Mouse (Mus musculus): ENCODE results near the gene Slamf6. TPM values are rescaled to one million over a fixed set of nuclear protein-coding genes. Genes with fewer than 3 reads are reported as not detected.
A peak's percentile ranks its signal among the peaks of the same experiment; 100 is the strongest.
"Not testable (repeated sequence)": the region's sequence is repeated elsewhere in the genome, so short reads cannot be mapped to it uniquely, and the experiment has no call there.

The Slamf6 gene
- total RNA-seq (2021): under 1 TPM; 0.12 to 0.30 TPM
- long read RNA-seq, experiment 1: 0 reads
- long read RNA-seq, experiment 2, full-length matches to known transcripts: 1 of 1 reads
- long read RNA-seq, experiment 2, partial matches to known transcripts: 0 of 1 reads
- long read RNA-seq, experiment 2, other reads (novel, unspliced or antisense): 0 of 1 reads

DNA sequence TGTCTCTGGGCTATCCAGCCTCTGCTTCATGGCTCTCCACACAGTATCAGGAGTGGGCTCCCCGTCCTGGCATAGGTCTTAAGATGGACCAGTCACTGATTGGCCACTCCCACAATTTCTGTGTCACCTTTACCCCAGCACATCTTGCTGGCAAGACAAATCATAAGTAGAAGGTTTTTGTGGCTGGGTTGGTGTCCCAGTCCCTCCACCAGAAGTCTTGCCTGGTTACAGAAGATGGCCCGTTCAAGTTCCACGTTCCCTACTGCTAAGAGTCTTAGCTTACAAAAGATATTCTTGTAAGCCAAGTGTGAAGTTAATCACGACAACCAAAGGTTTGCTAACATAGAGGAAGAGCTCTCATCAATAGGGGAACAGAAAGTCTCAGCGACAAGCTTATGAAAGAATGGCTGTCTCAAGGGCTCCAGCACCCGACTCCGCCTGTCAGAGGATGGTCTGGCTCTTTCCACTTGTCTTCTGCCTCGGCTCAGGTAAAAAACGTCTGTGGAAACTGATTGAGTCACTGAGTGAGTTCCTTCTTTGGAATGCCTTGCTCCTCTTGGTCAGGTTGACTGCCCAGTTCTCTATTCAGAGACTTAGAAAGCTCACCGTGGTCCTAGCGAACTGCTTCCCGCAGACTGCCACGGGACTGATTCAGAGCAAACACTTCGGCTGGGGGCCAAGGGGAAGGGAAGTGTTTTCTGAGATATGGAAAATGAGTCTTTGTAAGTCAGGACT, at the start of gene Slamf6:
Gene Slamf6 (plus strand): TSS at position 211 of the 735 bp plus-strand sequence.
- DNase-seq (ENCODE audit: low spot score in 2 of 2): no peak

DNA sequence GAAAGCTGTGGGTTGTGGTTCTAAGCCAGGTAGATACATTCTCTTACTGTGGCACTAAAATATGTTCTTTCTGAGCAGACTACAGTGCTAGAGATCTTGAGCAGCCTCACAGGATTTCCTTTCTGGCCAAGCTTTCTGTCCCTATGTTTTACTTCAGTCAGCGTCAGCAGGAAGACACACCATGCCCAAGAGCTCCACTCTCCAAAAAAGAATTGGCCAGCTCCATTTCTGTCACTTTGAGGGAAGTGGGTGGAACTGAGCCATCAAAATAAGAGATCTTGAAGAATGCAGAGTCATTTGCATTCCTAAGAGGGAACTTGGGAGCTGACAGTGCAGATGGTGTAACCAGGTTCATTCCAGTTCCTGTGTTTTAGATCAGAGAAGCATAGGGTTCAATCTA, 30.3 kb upstream of the Slamf6 start:
- peak; percentile 10 to 29 for DNase-seq (ENCODE audit: low spot score in 2 of 2)

DNA sequence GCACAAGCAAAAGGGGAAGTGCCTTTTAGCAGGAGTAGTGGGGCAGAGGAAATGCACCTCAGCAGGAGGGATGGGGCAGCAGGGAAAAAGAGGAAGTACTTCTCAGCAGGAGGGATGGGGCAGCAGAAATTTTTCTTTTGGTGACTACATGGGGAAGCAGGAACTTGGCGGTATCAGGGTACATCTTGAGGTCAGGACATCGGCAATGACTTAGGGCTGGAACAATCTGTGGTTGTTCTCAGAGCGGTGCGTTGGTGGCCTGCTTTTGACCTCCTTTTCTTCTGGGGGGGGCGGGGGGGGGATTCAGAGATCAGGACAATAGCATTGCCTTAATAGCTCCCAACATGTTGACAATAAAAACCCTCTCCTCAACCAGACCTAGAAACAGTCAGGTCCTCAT, 22.0 kb upstream of the Slamf6 start, which contains the start of gene Gm10521:
Gene Gm10521 (plus strand): TSS at position 301 of the 400 bp plus-strand sequence.
- not testable (repeated sequence) for DNase-seq (ENCODE audit: low spot score in 2 of 2)

DNA sequence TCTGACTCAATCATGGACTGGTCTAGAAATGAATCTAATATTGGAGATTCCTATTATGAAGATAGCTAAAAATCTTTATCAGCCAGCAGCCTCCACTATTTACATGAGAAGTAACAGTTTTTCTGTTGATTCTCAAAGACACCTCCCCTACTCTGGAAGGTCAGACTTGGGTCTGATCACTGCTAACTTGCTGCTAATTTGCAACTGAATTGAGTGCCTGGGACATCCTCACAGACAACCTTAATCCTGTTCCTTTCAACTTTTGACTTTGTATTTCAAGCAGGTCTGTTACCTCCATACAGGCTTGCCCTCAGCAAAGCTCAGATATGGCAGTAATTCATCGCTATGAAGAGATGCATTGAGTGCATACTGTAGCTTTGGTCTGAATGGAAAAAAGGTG, 13.3 kb upstream of the Slamf6 start:
- no peak for DNase-seq (ENCODE audit: low spot score in 2 of 2)

DNA sequence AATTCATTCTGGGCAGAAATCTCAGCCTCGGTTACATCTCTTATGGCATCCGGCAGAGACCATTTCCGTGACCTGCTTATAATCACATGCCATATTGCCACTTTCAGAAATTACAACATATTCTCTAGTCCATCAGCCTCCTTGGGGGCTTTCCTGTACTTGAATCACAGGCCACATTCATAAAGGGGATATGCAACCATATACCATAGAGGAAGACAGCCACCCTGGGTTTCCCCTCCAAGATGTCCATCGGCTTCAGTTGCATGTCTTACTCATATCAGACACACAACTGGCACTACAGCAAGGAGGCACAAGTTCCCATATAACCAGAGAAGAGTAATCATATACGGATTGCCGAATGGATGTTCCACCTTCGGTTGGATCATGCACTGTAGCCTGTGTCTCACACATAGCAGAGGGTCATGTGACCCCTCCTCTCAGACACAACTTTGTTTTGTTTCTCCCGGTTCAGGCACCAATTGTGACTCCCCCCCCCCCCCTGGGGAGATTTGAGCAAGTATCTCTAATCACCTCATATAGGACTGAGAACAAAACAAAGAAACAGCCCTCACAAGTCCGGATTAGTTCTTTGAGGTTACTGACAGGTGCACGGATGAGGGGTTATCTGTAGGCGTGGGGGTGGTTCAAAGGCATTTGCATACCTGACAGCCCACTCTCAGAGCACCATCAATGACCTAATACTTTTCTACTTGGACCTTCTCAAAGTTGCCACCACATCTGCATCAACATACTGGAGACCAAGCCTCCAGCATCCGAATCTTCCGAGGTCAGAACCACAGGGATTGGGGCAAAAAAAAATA, 1.5 kb upstream of the Slamf6 start:
- DNase-seq (ENCODE audit: low spot score in 2 of 2): no peak

DNA sequence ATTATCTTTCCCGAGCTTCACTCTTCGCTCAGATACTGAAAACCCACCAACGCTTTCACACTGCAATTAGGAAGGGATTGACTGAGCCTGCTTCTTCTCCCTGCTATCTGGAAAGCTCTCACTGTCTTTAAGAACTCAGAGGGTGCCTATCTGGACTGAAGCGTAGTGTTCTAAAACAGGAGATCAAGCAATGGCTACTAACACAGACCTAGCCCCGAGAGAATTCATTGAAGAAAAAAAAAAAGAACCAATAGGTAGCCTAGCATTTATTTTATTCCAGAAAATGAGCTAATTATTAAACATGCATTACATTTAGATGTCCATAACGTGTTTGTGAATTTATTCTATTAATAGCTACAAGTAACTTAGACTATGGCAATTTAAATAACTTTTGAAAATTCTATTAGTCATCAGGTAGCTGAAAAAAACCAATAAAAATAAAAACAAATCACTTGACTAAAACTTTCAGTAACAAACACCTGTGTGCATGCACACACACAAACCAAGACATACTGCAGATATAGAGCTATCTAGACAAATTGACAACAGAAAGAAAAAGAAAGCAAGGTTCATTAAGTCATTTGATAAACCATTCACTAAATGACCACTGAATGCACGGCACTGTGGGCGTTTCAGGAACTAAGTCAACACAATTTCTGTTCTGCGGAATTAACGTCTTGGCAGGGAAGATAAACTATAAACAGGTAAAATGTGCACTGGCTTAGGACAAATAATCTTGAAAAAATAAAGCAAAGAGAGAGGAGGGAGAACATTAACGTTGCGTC, 1.0 kb downstream of the Slamf6 start:
- no peak for DNase-seq (ENCODE audit: low spot score in 2 of 2)

DNA sequence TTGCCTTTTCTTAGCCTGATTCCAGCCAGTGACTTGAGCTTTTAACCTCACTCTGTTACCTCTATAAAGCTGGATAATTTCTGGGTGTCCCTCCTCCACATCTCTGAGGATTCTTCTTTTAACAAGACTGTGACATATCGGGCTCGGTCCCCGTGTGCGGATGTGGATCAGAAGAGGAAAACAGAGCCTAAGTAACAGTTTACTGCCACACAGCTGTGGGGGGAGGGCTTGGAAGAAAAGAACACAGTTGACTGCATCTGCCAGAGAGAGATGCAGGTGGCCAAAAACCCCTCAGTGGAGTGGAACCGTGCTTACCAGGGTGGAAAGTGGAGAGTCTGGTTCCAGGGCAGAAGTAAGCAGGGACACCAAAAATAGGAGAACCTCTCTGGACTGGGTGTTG, 1.9 kb downstream of the Slamf6 start:
- DNase-seq (ENCODE audit: low spot score in 2 of 2): no peak

DNA sequence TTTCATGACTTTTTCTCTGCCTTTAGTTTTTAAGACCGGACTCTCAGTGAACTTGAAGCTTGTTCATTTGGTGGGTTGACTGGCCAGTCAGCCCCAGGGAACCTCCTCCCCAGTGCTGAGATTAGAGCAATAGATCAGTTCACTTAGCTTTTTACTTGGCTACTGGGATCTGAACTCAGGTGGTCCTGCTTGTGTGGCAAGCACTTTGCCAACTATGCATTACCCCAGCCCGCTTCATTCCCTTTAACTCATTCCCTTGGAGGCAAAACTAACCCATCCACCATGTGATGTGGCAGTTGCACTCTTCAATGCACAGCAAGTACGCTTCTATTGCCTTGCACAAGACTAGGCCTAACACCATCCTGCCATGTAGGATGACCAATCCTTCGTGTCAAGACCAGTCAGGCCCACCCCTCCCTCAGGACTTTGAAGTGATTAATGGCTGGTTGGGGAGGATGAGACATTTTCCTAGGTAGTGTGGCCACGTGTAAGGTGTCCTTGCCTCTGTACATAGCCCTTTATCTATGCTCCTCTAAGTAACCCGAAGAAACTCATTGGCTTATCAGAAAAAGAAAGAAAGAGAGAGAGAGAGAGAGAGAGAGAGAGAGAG, 2.7 kb downstream of the Slamf6 start:
- DNase-seq (ENCODE audit: low spot score in 2 of 2): no peak

DNA sequence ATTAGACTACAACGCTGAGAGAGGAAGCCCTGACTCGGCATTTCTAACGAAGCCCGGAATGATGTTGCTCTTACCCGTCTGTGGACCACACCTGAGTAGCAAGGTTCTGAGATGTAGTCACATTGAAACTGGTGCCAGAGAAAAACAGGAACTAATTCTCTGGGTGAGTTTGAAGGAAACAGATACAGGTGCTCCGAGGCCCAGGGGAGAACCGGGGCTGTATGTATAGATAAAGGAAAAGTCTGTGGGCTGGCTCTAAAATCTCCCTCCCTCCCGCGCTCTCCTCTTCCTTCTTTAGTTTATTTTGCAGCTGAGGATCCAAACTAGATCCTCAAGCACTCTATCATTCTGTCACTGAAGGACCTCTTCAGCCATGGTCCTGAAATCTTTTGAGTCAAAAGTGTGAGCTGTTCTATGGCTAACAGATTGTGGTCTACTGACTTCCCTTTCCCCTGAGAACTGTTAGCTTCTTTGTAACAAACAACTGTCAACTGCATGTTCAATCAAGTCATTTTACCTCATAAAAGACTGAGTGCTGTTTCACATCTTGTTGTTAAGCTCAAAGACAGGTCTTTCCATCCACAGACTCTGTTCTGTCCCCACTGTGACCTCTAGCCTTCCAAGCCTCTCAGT, 3.8 kb downstream of the Slamf6 start:
- no peak for DNase-seq (ENCODE audit: low spot score in 2 of 2)

DNA sequence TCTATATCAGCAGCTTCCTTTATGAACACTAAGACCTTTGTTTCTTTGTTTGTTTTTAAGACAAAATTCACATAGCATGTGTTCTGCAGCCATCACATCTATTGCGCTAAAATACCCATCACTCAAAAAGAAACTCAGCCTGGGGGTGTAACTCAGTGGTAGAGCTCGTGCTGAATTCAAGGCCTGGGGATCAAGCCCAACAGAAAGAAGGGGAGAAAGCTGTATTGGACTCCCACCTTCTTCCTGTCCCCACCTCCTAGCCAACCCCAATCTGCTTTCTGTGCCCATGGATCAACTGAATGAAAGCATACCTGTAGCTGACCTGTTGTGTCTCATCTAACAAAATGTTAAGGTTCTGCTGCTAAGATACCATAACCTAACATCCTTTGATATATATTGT, 4.3 kb downstream of the Slamf6 start:
- no peak for DNase-seq (ENCODE audit: low spot score in 2 of 2)

DNA sequence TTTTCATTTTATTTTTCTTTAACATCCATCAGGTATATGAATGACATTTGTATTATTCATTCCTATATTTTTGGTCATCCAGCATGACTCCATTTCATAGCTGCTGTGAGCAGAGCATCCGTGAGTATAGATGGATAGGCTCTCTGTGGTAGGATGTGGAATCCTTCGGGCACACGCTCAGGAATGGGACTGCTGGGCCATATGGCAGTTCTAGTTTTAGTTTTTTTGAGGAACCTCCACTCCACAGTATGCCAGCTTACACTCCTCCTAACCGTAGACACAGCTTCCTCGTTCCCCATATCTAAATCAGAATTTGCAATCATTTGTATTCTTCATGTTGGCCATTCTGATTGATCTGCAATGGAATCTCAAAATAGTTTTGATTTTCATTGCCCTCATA, 5.5 kb downstream of the Slamf6 start:
- DNase-seq (ENCODE audit: low spot score in 2 of 2): no peak

DNA sequence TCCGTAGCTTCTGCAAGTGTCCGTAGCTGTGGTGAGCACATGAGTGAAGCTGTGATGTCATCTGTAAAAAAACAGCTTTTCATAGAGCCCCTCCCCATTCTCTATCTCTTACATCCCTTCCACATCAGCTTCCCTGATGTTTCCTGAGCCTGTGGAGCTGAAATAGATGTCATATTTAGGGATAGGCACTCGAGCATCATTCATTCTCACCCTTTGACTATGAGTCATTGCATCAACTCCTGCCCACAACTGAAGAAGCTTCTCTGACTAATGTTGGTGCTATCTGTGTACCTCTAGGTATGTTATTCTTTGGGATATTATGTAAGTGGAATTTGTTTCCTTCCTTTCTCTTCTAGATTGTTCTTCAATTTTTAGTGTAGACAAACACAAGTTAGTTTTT, 7.6 kb downstream of the Slamf6 start:
- no peak for DNase-seq (ENCODE audit: low spot score in 2 of 2)

DNA sequence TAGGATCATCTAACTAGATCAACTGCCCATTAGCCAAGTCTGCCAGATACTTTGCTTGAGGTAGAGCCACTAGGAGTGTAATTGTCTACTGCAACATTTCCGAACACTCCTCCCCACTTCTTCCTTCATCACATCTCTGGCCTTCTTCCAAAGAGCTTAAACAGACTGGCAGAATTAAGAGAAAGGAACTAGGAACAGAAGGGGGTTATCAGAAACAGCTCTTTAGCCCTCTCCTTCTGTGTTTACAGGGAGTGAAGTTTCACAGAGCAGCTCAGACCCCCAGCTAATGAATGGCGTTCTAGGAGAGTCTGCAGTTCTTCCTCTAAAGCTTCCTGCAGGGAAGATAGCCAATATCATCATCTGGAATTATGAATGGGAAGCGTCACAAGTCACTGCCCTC, 16.5 kb downstream of the Slamf6 start:
- no peak for DNase-seq (ENCODE audit: low spot score in 2 of 2)

DNA sequence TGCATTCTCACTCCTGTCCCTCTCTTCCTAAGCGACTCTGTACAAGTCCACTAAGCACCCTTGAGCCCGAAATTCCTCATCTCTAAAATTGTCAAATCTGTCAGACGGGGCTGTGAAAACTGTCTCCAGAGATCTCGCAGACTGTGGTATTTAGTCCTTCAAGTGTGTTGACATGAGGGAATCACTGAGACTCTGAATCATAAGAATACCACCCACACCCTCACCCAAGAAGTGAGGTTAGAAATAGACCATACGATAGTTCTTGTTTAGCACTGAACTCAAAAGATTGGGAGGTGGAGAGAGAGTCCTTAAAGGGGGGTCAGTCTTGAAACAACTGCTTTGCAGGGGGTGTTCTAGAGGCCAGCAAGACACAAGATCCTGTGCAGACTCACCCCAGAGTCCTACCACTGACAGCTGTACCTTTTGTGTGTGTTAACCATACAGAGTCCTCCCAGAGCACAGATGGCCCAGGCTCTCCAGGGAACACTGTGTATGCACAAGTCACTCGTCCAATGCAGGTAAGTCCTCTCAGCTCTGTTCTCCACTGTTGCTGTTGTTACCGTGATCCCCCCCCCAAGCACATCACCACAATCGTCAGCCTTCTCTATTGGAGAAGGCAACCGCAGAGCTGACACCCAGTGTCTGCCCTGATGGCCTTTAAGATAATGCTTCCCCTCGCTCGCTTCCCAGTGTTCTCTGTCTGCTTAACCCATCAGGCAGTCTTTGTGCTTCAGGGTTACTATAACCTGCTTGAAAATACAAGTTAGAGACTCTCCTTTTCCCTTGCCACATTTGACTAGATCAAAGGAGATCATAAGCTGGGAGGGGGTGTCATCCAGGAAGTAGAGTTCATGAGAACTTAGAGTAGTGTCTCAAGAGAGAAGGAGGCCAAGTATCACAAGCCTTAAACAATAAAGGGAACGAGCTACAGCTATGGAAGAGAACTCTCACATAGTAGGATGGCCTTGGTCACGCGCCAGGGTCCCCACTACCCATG, 21.9 kb downstream of the Slamf6 start:
- DNase-seq (ENCODE audit: low spot score in 2 of 2): no peak

DNA sequence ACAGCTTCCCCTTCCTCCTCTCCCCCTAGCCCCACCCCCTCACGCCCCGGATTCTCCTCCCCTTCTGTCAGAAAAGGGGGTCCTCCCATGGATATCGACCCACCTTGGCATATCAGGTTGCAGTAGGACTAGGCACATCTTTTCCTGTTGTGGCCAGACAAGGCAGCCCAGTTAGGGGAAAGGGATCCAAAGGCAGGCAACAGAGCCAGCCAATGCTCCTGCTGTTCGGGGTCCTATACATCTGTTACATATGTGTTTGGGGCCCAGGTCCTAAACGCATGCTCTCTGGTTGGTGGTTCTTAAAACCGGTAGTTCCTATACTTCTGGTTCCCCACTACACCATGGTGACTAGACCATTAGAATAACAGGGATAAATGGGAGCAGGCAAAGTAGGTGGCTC, 23.3 kb downstream of the Slamf6 start:
- DNase-seq (ENCODE audit: low spot score in 2 of 2): no peak

DNA sequence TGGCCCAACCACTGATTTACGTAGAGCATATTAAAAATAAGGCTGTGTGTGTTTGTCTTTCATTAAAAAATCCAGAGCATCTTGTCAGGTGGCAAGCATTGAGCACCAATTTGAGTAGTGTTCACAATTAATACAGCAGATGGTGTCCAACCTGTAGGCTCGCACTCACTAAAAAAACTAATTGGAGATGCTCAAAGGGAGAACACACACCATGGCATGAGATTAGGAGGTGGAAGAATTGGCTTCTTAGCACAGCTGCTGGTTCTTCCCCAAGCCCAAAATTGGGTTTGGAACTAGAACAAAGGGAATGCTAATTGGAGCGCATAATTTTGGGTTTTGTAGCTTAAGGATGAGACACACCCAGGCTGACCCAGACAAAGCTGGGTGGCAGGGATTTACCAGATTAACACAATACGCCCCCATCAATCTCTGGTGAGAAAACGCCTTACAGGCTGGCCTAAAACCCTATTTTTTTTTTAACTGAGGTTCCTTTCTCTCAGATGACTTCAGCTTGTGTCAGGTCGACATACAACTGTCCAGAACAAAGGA, 29.2 kb downstream of the Slamf6 start:
- no peak for DNase-seq (ENCODE audit: low spot score in 2 of 2)

DNA sequence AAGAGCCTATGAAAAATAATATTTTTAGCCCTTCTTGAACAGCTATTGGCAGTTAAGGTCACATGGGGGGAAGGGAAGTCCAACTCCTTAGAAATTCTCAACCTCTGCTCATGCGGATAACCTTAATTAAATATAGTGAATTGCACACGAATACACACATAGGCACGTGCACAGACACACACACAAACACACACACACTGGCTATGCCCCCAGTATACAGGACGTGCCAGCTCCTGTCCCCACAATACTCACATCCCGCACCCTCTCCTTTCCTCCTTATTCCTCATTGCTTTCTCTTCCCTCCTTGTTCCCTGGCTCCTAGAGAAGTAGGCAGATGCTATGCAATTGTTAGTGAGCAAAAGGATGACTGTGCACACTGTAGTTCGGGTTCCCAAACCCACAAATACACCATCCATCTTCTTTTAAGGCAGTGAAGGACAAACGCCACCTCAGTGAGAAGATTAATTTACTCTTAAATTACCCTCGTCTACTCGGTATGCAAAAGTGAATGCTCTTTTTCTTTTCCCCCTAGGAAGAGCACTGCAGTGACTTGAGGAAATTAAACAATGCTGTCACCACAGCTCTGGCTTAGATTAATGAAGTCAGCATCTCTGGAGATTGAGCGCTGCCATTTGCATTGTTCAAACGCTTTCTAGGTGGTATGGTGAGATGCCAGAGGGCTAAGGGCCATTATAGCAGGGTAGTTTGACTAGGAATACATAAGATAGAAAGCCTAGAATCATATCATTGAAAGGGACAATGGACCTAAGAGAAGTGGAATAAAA, 31.0 kb downstream of the Slamf6 start:
- no peak for DNase-seq (ENCODE audit: low spot score in 2 of 2)

DNA sequence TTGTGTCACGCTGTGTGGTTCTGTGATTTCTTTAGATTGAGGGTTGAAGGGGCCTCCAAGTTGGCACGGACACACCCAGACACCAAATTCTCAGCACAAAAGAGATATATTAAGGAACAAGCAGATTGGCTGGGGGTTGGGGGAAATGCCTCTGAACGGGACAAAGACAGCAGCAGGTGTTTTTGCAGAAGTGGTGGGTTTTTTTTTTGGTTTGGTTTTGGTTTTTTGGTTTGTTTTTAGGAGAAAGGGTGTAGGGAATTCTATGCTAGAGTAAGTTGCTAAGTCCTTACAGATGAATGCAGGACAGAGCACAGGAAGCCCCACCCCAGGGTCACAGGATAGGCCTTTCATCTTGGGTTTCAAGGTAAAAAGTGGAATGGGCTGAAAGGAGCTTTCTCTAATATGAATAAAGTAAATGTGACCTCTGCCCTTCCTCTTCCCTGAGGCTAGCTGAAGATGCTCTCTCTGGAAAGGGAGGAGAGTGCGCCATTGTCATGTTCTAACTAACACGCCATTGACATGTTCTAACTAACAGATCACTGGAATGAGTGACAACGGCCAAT, 31.7 kb downstream of the Slamf6 start:
- no peak for DNase-seq (ENCODE audit: low spot score in 2 of 2)
